ENCODE assay signal across 30 mouse cellular contexts in genomic region chr2:24429806-24430205, GRCm38 (mm10). TPM values are rescaled to one million over a fixed set of nuclear protein-coding genes. Genes with fewer than 3 reads are reported as not detected.
A peak's percentile ranks its signal among the peaks of the same experiment; 100 is the strongest.
DNase-seq lines count a peak whose midpoint lies in the region; ATAC-seq lines count a peak whose summit lies in the region.
"Had no signal": no experiment of that assay in that cellular context is flagged by ENCODE, and none has a peak within 500 bp of the region (broad histone marks: within the 10 kb centered on the region; RNA-seq: fewer than 3 reads in every experiment).

No protein-coding gene starts in this region.

- H3K27ac ChIP-seq in kidney, embryonic 15.5 days = peak overlapping the region; percentile 86
- H3K27ac ChIP-seq: forebrain, embryonic 10.5 days; forebrain, embryonic 13.5 days; heart, adult 2 months; heart, embryonic 10.5 days; heart, embryonic 13.5 days; hindbrain, embryonic 14.5 days; hindbrain, postnatal 0 days had no signal

- ATAC-seq in kidney, embryonic 15.5 days (replicated peaks; ENCODE audit: low FRiP score) = no peak
- peak; percentile 80 for ATAC-seq in common myeloid progenitor, adult 5-6 weeks (replicated peaks; ENCODE audit: low read depth, poor library complexity, severe bottlenecking)
- peak; percentile 77 for ATAC-seq in megakaryocyte progenitor cell, adult 5-6 weeks (replicated peaks; ENCODE audit: poor library complexity)
- ATAC-seq: CD4-positive, CD25-positive, alpha-beta regulatory T cell, adult 4 months; forebrain, embryonic 13.5 days; forebrain, embryonic 16.5 days; hindbrain, postnatal 0 days; inflammation-experienced regulatory T-cells, adult 6 months had no signal

- H3K4me3 ChIP-seq in kidney, embryonic 15.5 days (replicated peaks) = no peak overlapping the region
- H3K4me3 ChIP-seq: forebrain, embryonic 10.5 days; forebrain, embryonic 13.5 days; heart, adult 2 months; heart, embryonic 10.5 days; heart, embryonic 13.5 days had no signal

- no peaks in the 10 kb centered on the region for H3K27me3 ChIP-seq in kidney, embryonic 15.5 days

- intact Hi-C loops in gastrocnemius, postnatal 36 days (cut with DNase I) = no loop called here

- H3K36me3 ChIP-seq in kidney, embryonic 15.5 days = peaks cover 54% of the 10 kb centered on the region
- H3K36me3 ChIP-seq: forebrain, embryonic 10.5 days; heart, embryonic 10.5 days; heart, embryonic 13.5 days had no signal

- 79% methylated on average over 4 of the region's 4 CpGs for WGBS in kidney, embryonic 15.5 days

- no peak overlapping the region for H3K9ac ChIP-seq in kidney, embryonic 15.5 days
- H3K9ac ChIP-seq: forebrain, embryonic 13.5 days; heart, embryonic 13.5 days; hindbrain, embryonic 14.5 days had no signal

- no peak overlapping the region for H3K4me2 ChIP-seq in kidney, embryonic 15.5 days
- H3K4me2 ChIP-seq: forebrain, embryonic 13.5 days; heart, embryonic 13.5 days; hindbrain, embryonic 14.5 days had no signal

- H3K9me3 ChIP-seq in kidney, embryonic 15.5 days (replicated peaks) = no peaks in the 10 kb centered on the region
- H3K9me3 ChIP-seq: forebrain, embryonic 10.5 days; forebrain, embryonic 13.5 days; heart, embryonic 10.5 days; heart, embryonic 13.5 days had no signal

- H3K4me1 ChIP-seq in kidney, embryonic 15.5 days = peaks cover 45% of the 10 kb centered on the region

- no peak for DNase-seq in kidney, adult 18-20 months
- DNase-seq in 416B (ENCODE audit: low read depth) = peak; percentile 71
- DNase-seq in gastrocnemius, postnatal 4 days (ENCODE audit: low spot score in 2 of 2) = no peak
- no peak for DNase-seq in gastrocnemius, postnatal 36 days
- DNase-seq: adrenal gland, adult 2 months; adrenal gland, postnatal 14 days; cerebellum, adult 11-12 months; cerebellum, adult 8-10 months; cerebellum, postnatal 10 days; cerebellum, postnatal 36 days; gastrocnemius, postnatal 10 days; heart, adult 2 months had no signal

RNA-seq across cellular contexts. Expression of gene Pax8, which starts 45.6 kb away (rescaled TPM):
- 127 and 129 TPM in 2 replicates for polyA plus RNA-seq in kidney, embryonic 15.5 days (2015; fragmentation: Nextera tagmentation; extraction: Ambion mirVana)
- not detected in 2 replicates for total RNA-seq in common myeloid progenitor, adult 5-6 weeks (2017)
- total RNA-seq in megakaryocyte progenitor cell, adult 5-6 weeks (2015) = 1.3 and 2.9 TPM in 2 replicates
- total RNA-seq in megakaryocyte progenitor cell, adult 5-6 weeks (2017) = 0.20 and 1.1 TPM in 2 replicates
- total RNA-seq in gastrocnemius, postnatal 4 days (2021) = not detected
- total RNA-seq in gastrocnemius, postnatal 36 days (2021) = not detected
- total RNA-seq: adrenal gland, adult 2 months; adrenal gland, postnatal 14 days; gastrocnemius, adult 18-20 months; gastrocnemius, postnatal 10 days; heart, adult 2 months; heart, postnatal 25 days; hematopoietic stem cell, adult 5-6 weeks; MEL had no signal
- polyA plus RNA-seq: adrenal gland, adult 2 months; C2C12; CD4-positive, CD25-positive, alpha-beta regulatory T cell, adult 4 months; heart, adult 2 months; heart, embryonic 16.5 days; inflammation-experienced regulatory T-cells, adult 6 months had no signal
